Mouse (Mus musculus): ENCODE data around the gene Pde10a. TPM values are rescaled to one million over a fixed set of nuclear protein-coding genes. Genes with fewer than 3 reads are reported as not detected.

Pde10a gene
- polyA plus RNA-seq, 1 experiment from 2014 or later, result 6.2 TPM

DNA sequence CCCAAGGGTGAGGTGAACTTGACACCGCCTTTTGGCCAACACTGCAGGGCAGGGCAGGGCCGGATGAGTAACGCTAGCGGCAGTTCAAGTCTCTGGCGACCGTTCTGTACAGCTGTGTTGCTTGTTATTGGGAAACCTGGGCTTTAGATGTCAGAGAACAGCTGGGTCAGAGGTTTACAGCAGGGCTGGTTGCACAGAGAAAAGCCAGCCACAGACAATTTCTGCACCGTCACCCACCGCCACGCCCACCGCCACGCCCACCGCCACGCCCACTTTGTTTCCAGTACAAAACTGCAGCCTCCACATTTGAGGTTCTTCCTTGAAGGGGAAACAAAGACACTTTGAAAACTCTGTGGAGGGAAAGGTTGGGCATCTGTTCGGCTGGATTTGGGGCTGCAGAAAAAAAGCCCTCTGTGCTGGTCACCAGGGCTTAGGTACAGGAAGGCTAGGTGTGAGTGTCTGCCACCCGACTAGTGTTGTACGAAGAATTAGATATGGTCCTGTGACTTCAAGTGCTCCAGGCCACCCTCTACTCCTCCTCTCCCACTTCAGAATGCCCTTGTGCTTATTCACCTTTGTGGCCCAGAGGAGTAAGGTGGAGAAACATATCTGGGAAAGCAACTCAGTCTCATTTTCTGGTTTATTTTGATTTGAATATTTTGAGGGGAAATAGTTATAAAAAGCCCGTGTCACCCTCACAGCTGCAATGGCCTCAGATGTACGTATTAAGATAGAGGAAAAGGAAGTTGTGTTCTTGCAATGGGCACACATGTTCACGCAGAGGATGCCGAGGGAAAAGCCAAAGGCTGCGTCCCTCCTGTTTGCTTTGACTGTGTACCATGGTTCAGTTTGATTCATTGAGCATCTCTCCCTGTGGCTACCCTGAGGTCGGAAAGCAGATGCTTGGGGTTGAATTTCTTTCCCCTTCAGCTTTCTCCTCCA lies 331.5 kb downstream of the Pde10a start:
- Histone ChIP-seq H3K36me3 (no peaks in the 10 kb centered on the region), H3K4me1 (peaks cover 18% of the 10 kb centered on the region), H3K27ac (no peak overlapping the region), H3K4me2 (peak overlapping the region; percentile 50), H3K4me3 (peak overlapping the region; percentile 25), H3K27me3 (0 out of 2 replicates have a peak, but pooled peaks cover 2% of the 10 kb centered on the region), H3K9ac (0 out of 2 replicates have a peak overlapping the region, but pooled peaks have one; percentile 27), H3K9me3 (no peaks in the 10 kb centered on the region)
- 33% methylated on average over 22 of the region's 22 CpGs for WGBS
- 0 out of 2 replicates have a peak, but pooled peaks have one; percentile 10 for ATAC-seq (ENCODE audit: insufficient number of reproducible peaks, insufficient read depth, low FRiP score, low TSS enrichment, low read depth)

- H3K36me3 ChIP-seq, result no peaks in the 10 kb centered on the region
- peak overlapping the region; percentile 24 for H3K27ac ChIP-seq
- no peak for ATAC-seq (ENCODE audit: insufficient number of reproducible peaks, insufficient read depth, low FRiP score, low TSS enrichment, low read depth)
- H3K9ac ChIP-seq, result 0 out of 2 replicates have a peak overlapping the region, but pooled peaks have one; percentile 0
- peaks cover 18% of the 10 kb centered on the region for H3K4me1 ChIP-seq
- 0 out of 2 replicates have a peak, but pooled peaks cover 2% of the 10 kb centered on the region for H3K27me3 ChIP-seq
- peak overlapping the region; percentile 33 for H3K4me2 ChIP-seq
- no peaks in the 10 kb centered on the region for H3K9me3 ChIP-seq
- H3K4me3 ChIP-seq, result no peak overlapping the region
- WGBS, result 55% methylated on average over 23 of the region's 23 CpGs
Measured at GRCm38 (mm10) chr17:8858636-8859421, 333.7 kb downstream of the Pde10a start.

DNA sequence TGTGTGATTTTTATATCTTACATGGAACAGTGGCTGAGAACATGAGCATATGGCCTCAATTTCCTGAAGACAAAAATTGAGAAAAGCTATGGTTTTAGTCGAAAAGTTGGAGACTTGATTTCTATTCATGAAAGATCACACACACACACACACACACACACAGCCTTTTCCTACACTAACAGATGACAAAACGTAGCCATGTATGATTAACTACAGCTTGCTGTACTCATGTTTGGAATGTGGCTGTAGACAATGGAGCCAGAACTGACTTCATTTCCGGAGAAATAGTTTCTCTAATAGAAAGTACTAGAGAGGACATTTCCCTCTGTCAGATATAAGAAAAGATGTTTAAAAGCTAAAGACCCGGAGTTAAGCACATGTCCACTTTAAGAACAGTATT lies 334.3 kb downstream of the Pde10a start:
- H3K27me3 ChIP-seq, result 0 out of 2 replicates have a peak, but pooled peaks cover 2% of the 10 kb centered on the region
- H3K27ac ChIP-seq, result peak overlapping the region; percentile 24
- 31% methylated on average over 4 of the region's 4 CpGs for WGBS
- H3K4me2 ChIP-seq, result peak overlapping the region; percentile 33
- no peak overlapping the region for H3K4me3 ChIP-seq
- peaks cover 18% of the 10 kb centered on the region for H3K4me1 ChIP-seq
- H3K9ac ChIP-seq, result no peak overlapping the region
- no peaks in the 10 kb centered on the region for H3K9me3 ChIP-seq
- no peak for ATAC-seq (ENCODE audit: insufficient number of reproducible peaks, insufficient read depth, low FRiP score, low TSS enrichment, low read depth)
- H3K36me3 ChIP-seq, result no peaks in the 10 kb centered on the region

DNA sequence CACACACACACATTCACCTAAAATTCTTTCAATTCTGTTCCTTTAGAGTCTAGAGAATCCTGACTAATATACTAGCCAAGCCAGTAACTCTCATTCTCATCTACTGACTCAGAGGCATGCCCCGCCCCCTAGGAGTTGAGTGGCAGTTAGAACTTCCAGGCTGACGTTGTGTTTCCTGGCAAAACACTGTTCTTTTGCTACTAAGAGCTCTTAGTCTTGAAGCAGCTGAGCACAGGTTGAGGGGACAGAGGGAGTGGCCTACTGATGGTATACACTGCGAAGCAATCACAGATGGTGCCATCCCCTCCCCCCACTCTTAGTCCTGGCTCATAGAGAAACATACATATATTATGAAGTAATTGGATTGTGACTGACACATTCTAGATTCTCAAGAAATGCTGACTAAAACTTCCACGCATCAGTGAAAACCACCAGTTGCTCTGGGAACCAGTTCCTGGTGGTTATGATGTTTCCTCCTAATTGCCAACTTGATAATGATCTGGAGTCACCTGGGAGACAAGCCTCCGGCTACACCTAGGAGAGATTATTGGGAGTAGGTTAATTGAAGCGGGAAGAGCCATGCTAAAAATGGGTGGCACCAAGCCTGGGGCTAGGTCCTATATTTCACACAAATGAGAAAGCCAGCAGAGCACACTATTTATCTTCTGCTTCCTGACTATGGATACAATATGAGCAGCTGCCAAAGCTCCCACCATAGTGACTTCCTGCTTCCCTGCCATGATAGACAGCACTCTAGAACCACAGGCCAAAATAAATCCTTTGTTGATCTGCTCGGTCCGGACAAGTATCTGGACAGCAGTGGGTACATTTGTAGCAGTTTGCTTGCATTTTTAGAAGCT lies 339.7 kb downstream of the Pde10a start:
- Histone ChIP-seq H3K4me1 (peaks cover 9% of the 10 kb centered on the region), H3K27ac (no peak overlapping the region), H3K4me3 (no peak overlapping the region), H3K27me3 (no peaks in the 10 kb centered on the region), H3K4me2 (no peak overlapping the region), H3K9ac (no peak overlapping the region), H3K9me3 (no peaks in the 10 kb centered on the region), H3K36me3 (no peaks in the 10 kb centered on the region)
- WGBS, result 75% methylated on average over 8 of the region's 8 CpGs
- ATAC-seq (ENCODE audit: insufficient number of reproducible peaks, insufficient read depth, low FRiP score, low TSS enrichment, low read depth), result no peak

GRCm38 (mm10) chr17:8867331-8868237 lies 342.4 kb downstream of the Pde10a start:
- H3K4me1 ChIP-seq, result peaks cover 15% of the 10 kb centered on the region
- no peaks in the 10 kb centered on the region for H3K27me3 ChIP-seq
- H3K4me3 ChIP-seq, result no peak overlapping the region
- no peak overlapping the region for H3K9ac ChIP-seq
- H3K27ac ChIP-seq, result no peak overlapping the region
- H3K4me2 ChIP-seq, result no peak overlapping the region
- H3K9me3 ChIP-seq, result no peaks in the 10 kb centered on the region
- no peak for ATAC-seq (ENCODE audit: insufficient number of reproducible peaks, insufficient read depth, low FRiP score, low TSS enrichment, low read depth)
- no peaks in the 10 kb centered on the region for H3K36me3 ChIP-seq
- WGBS, result 72% methylated on average over 25 of the region's 25 CpGs

DNA sequence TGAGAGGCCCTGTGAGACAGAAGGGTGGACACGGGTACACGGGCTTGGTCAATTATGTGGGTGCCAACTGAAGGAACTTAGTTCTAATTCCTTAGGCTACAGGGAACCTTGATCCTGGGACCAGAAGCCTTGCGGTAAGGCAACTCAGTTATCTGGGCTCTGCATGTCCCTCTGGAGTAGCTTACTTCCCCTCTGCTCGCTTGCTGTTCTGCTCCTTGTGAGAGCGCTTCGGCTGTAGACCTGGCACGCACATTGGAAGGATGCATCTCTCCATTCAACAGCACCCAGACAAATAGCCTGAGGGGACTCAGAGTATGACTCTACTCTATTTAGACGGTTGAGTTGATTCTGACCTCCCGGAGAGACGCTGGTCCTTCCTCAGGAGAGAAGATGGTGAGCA lies 344.1 kb downstream of the Pde10a start:
- H3K4me2 ChIP-seq, result no peak overlapping the region
- no peak overlapping the region for H3K4me3 ChIP-seq
- peaks cover 15% of the 10 kb centered on the region for H3K4me1 ChIP-seq
- no peak overlapping the region for H3K9ac ChIP-seq
- no peak overlapping the region for H3K27ac ChIP-seq
- 80% methylated on average over 10 of the region's 10 CpGs for WGBS
- no peak for ATAC-seq (ENCODE audit: insufficient number of reproducible peaks, insufficient read depth, low FRiP score, low TSS enrichment, low read depth)
- H3K27me3 ChIP-seq, result no peaks in the 10 kb centered on the region
- H3K9me3 ChIP-seq, result no peaks in the 10 kb centered on the region
- no peaks in the 10 kb centered on the region for H3K36me3 ChIP-seq

- ATAC-seq (ENCODE audit: insufficient number of reproducible peaks, insufficient read depth, low FRiP score, low TSS enrichment, low read depth), result no peak
- Histone ChIP-seq H3K27me3 (no peaks in the 10 kb centered on the region), H3K36me3 (no peaks in the 10 kb centered on the region), H3K4me1 (peaks cover 15% of the 10 kb centered on the region), H3K27ac (no peak overlapping the region), H3K9me3 (no peaks in the 10 kb centered on the region), H3K4me3 (no peak overlapping the region), H3K9ac (no peak overlapping the region), H3K4me2 (no peak overlapping the region)
- WGBS, result 59% methylated on average over 7 of the region's 7 CpGs
Measured at GRCm38 (mm10) chr17:8870848-8871247, 345.7 kb downstream of the Pde10a start.

- Histone ChIP-seq H3K36me3 (no peaks in the 10 kb centered on the region), H3K9ac (no peak overlapping the region), H3K9me3 (no peaks in the 10 kb centered on the region), H3K4me1 (peaks cover 15% of the 10 kb centered on the region), H3K27ac (no peak overlapping the region), H3K4me3 (no peak overlapping the region), H3K4me2 (no peak overlapping the region), H3K27me3 (no peaks in the 10 kb centered on the region)
- WGBS, result 90% methylated on average over 7 of the region's 7 CpGs
- no peak for ATAC-seq (ENCODE audit: insufficient number of reproducible peaks, insufficient read depth, low FRiP score, low TSS enrichment, low read depth)
Measured at GRCm38 (mm10) chr17:8871396-8871795, 346.2 kb downstream of the Pde10a start.

GRCm38 (mm10) chr17:8871997-8872593 lies 346.9 kb downstream of the Pde10a start:
- H3K9ac ChIP-seq, result no peak overlapping the region
- WGBS, result 55% methylated on average over 12 of the region's 12 CpGs
- ATAC-seq (ENCODE audit: insufficient number of reproducible peaks, insufficient read depth, low FRiP score, low TSS enrichment, low read depth), result no peak
- H3K4me2 ChIP-seq, result no peak overlapping the region
- H3K27ac ChIP-seq, result no peak overlapping the region
- H3K36me3 ChIP-seq, result no peaks in the 10 kb centered on the region
- H3K9me3 ChIP-seq, result no peaks in the 10 kb centered on the region
- no peaks in the 10 kb centered on the region for H3K27me3 ChIP-seq
- no peak overlapping the region for H3K4me3 ChIP-seq
- H3K4me1 ChIP-seq, result peaks cover 15% of the 10 kb centered on the region

DNA sequence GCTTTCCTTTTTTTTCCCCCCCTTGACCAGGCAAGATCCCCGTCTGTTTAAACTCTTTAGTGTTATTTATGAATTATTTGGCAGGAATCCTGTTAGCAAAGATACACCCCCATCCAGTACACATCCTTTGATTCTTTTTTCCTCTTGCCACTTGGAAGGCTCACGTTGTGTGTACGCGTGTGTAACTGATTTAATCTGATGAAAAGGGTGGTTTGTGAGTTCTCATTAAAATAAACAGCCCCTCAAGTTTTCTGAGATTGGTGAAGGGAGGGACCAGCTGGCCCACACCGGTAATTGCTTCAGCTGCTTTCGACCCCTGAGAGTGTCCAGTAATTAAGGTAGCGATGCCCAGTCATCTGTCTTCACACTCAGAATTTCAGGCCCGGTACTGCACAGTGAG lies 347.4 kb downstream of the Pde10a start:
- Histone ChIP-seq H3K27ac (no peak overlapping the region), H3K27me3 (no peaks in the 10 kb centered on the region), H3K36me3 (no peaks in the 10 kb centered on the region), H3K4me2 (no peak overlapping the region), H3K4me3 (no peak overlapping the region), H3K9ac (no peak overlapping the region), H3K9me3 (no peaks in the 10 kb centered on the region), H3K4me1 (peaks cover 11% of the 10 kb centered on the region)
- 65% methylated on average over 8 of the region's 8 CpGs for WGBS
- ATAC-seq (ENCODE audit: insufficient number of reproducible peaks, insufficient read depth, low FRiP score, low TSS enrichment, low read depth), result no peak

Measured in embryonic facial prominence, embryonic 13.5 days (tissue).